Mouse (Mus musculus): Measurements from ENCODE around the gene B830017H08Rik. TPM values are rescaled to one million over a fixed set of nuclear protein-coding genes. Genes with fewer than 3 reads are reported as not detected.

B830017H08Rik gene
- 4.4 and 4.5 TPM in 2 replicates for polyA plus RNA-seq (2015; fragmentation: Nextera tagmentation; extraction: Ambion mirVana)

- peak; percentile 7; the same call in 1 of the 2 replicates for ATAC-seq (ENCODE audit: low FRiP score, low read depth)
- Histone ChIP-seq H3K4me3 (peak within 1 kb of the TSS; percentile 62), H3K9ac (peak within 1 kb of the TSS; percentile 91), H3K4me2 (peak within 1 kb of the TSS; percentile 96), H3K4me1 (replicated peaks) (peaks cover 33% of the 10 kb centered on the region), H3K9me3 (no peaks in the 10 kb centered on the region), H3K27ac (replicated peaks) (peak within 1 kb of the TSS; percentile 96), H3K27me3 (peaks cover 15% of the 10 kb centered on the region; the same call in 1 of the 2 replicates), H3K36me3 (no peaks in the 10 kb centered on the region)
- 25% methylated on average over 7 of the region's 7 CpGs for WGBS
Measured at GRCm38 (mm10) chr16:17832821-17833220, at the start of gene B830017H08Rik. Gene B830017H08Rik (plus strand): TSS chr16:17833121.

- Histone ChIP-seq H3K27ac (replicated peaks) (no peak overlapping the region), H3K9ac (no peak overlapping the region), H3K4me3 (no peak overlapping the region), H3K36me3 (peaks cover 73% of the 10 kb centered on the region), H3K9me3 (no peaks in the 10 kb centered on the region), H3K4me1 (replicated peaks) (no peaks in the 10 kb centered on the region), H3K27me3 (no peaks in the 10 kb centered on the region), H3K4me2 (no peak overlapping the region)
- 67% methylated on average over 3 of the region's 3 CpGs for WGBS
- ATAC-seq (ENCODE audit: low FRiP score, low read depth), result no peak
Measured at GRCm38 (mm10) chr16:17785337-17785736, 47.6 kb upstream of the B830017H08Rik start.

GRCm38 (mm10) chr16:17792728-17793127 is 40.2 kb upstream of the B830017H08Rik start:
- WGBS, result 68% methylated on average over 3 of the region's 3 CpGs
- Histone ChIP-seq H3K27me3 (peaks cover 34% of the 10 kb centered on the region), H3K4me2 (no peak overlapping the region), H3K4me1 (replicated peaks) (peaks cover 10% of the 10 kb centered on the region), H3K9me3 (no peaks in the 10 kb centered on the region), H3K9ac (no peak overlapping the region), H3K4me3 (no peak overlapping the region), H3K27ac (replicated peaks) (no peak overlapping the region), H3K36me3 (peaks cover 51% of the 10 kb centered on the region)
- ATAC-seq (ENCODE audit: low FRiP score, low read depth), result no peak

- H3K36me3 ChIP-seq, result peaks cover 41% of the 10 kb centered on the region
- H3K4me2 ChIP-seq, result no peak overlapping the region
- H3K9ac ChIP-seq, result no peak overlapping the region
- H3K4me1 ChIP-seq (replicated peaks), result peaks cover 20% of the 10 kb centered on the region
- 90% methylated on average over 4 of the region's 4 CpGs for WGBS
- H3K27me3 ChIP-seq, result peaks cover 43% of the 10 kb centered on the region
- H3K9me3 ChIP-seq, result no peaks in the 10 kb centered on the region
- no peak overlapping the region for H3K4me3 ChIP-seq
- no peak overlapping the region for H3K27ac ChIP-seq (replicated peaks)
- no peak for ATAC-seq (ENCODE audit: low FRiP score, low read depth)
Measured at GRCm38 (mm10) chr16:17794047-17794446, 38.9 kb upstream of the B830017H08Rik start.

GRCm38 (mm10) chr16:17795643-17796042 is 37.3 kb upstream of the B830017H08Rik start:
- no peak for ATAC-seq (ENCODE audit: low FRiP score, low read depth)
- Histone ChIP-seq H3K4me2 (no peak overlapping the region), H3K4me3 (no peak overlapping the region), H3K36me3 (peaks cover 28% of the 10 kb centered on the region), H3K9ac (no peak overlapping the region), H3K9me3 (no peaks in the 10 kb centered on the region), H3K4me1 (replicated peaks) (peaks cover 20% of the 10 kb centered on the region), H3K27me3 (peaks cover 57% of the 10 kb centered on the region), H3K27ac (replicated peaks) (no peak overlapping the region)
- 55% methylated on average over 5 of the region's 5 CpGs for WGBS

GRCm38 (mm10) chr16:17796519-17796918 is 36.4 kb upstream of the B830017H08Rik start:
- Histone ChIP-seq H3K27me3 (peaks cover 66% of the 10 kb centered on the region), H3K27ac (replicated peaks) (no peak overlapping the region), H3K9ac (peak overlapping the region; percentile 55; the same call in 1 of the 2 replicates), H3K36me3 (peaks cover 20% of the 10 kb centered on the region), H3K4me3 (peak overlapping the region; percentile 50), H3K4me1 (replicated peaks) (peaks cover 20% of the 10 kb centered on the region), H3K4me2 (peak overlapping the region; percentile 91), H3K9me3 (no peaks in the 10 kb centered on the region)
- no peak for ATAC-seq (ENCODE audit: low FRiP score, low read depth)

- H3K4me3 ChIP-seq, result peak within 1 kb of the TSS; percentile 50
- no peak; the same call in 1 of the 2 replicates for ATAC-seq (ENCODE audit: low FRiP score, low read depth)
- 2% methylated on average over 77 of the region's 81 CpGs for WGBS
- peak within 1 kb of the TSS; percentile 55 for H3K9ac ChIP-seq
- H3K27me3 ChIP-seq, result peaks cover 72% of the 10 kb centered on the region
- H3K4me2 ChIP-seq, result peak within 1 kb of the TSS; percentile 91
- H3K27ac ChIP-seq (replicated peaks), result 0 out of 2 replicates have a peak within 1 kb of the TSS, but pooled peaks have one; percentile 28
- H3K9me3 ChIP-seq, result no peaks in the 10 kb centered on the region
- peaks cover 23% of the 10 kb centered on the region for H3K4me1 ChIP-seq (replicated peaks)
- H3K36me3 ChIP-seq, result peaks cover 14% of the 10 kb centered on the region
Measured at GRCm38 (mm10) chr16:17796971-17797811, 35.7 kb upstream of the B830017H08Rik start, which contains the start of gene Scarf2. Gene Scarf2 (plus strand): TSS chr16:17797282.

GRCm38 (mm10) chr16:17797812-17798311 is 35.1 kb upstream of the B830017H08Rik start:
- H3K4me1 ChIP-seq (replicated peaks), result peaks cover 30% of the 10 kb centered on the region
- H3K4me2 ChIP-seq, result peak overlapping the region; percentile 91
- ATAC-seq (ENCODE audit: low FRiP score, low read depth), result no peak
- peaks cover 7% of the 10 kb centered on the region; the same call in 1 of the 2 replicates for H3K36me3 ChIP-seq
- peak overlapping the region; percentile 50 for H3K4me3 ChIP-seq
- peaks cover 79% of the 10 kb centered on the region for H3K27me3 ChIP-seq
- H3K9ac ChIP-seq, result no peak overlapping the region
- H3K27ac ChIP-seq (replicated peaks), result 0 out of 2 replicates have a peak overlapping the region, but pooled peaks have one; percentile 28
- 5% methylated on average over 29 of the region's 29 CpGs for WGBS
- no peaks in the 10 kb centered on the region for H3K9me3 ChIP-seq

- Histone ChIP-seq H3K9ac (no peak overlapping the region), H3K27me3 (peaks cover 86% of the 10 kb centered on the region), H3K36me3 (0 out of 2 replicates have a peak, but pooled peaks cover under 1% of the 10 kb centered on the region), H3K4me2 (peak overlapping the region; percentile 91), H3K4me3 (peak overlapping the region; percentile 50), H3K9me3 (no peaks in the 10 kb centered on the region), H3K27ac (replicated peaks) (no peak overlapping the region), H3K4me1 (replicated peaks) (peaks cover 37% of the 10 kb centered on the region)
- ATAC-seq (ENCODE audit: low FRiP score, low read depth), result no peak
- 2% methylated on average over 39 of the region's 45 CpGs for WGBS
Measured at GRCm38 (mm10) chr16:17798321-17799180, 34.4 kb upstream of the B830017H08Rik start.

- H3K4me3 ChIP-seq, result no peak overlapping the region
- H3K4me2 ChIP-seq, result no peak overlapping the region
- H3K9me3 ChIP-seq, result no peaks in the 10 kb centered on the region
- ATAC-seq (ENCODE audit: low FRiP score, low read depth), result no peak
- H3K36me3 ChIP-seq, result no peaks in the 10 kb centered on the region
- no peak overlapping the region for H3K27ac ChIP-seq (replicated peaks)
- H3K9ac ChIP-seq, result no peak overlapping the region
- peaks cover 88% of the 10 kb centered on the region for H3K27me3 ChIP-seq
- peaks cover 47% of the 10 kb centered on the region for H3K4me1 ChIP-seq (replicated peaks)
Measured at GRCm38 (mm10) chr16:17799584-17799983, 33.3 kb upstream of the B830017H08Rik start.

GRCm38 (mm10) chr16:17801777-17802455 is 31.0 kb upstream of the B830017H08Rik start:
- 4% methylated on average over 7 of the region's 7 CpGs for WGBS
- peaks cover 87% of the 10 kb centered on the region for H3K27me3 ChIP-seq
- no peak for ATAC-seq (ENCODE audit: low FRiP score, low read depth)
- peak overlapping the region; percentile 39; the same call in 1 of the 2 replicates for H3K4me3 ChIP-seq
- no peak overlapping the region for H3K27ac ChIP-seq (replicated peaks)
- no peak overlapping the region for H3K9ac ChIP-seq
- no peaks in the 10 kb centered on the region for H3K36me3 ChIP-seq
- H3K4me2 ChIP-seq, result peak overlapping the region; percentile 73; the same call in 1 of the 2 replicates
- no peaks in the 10 kb centered on the region for H3K9me3 ChIP-seq
- peaks cover 57% of the 10 kb centered on the region for H3K4me1 ChIP-seq (replicated peaks)
